Mouse (Mus musculus) hindbrain, embryonic 14.5 days (tissue): ENCODE measurements around the gene AI854703. TPM values are rescaled to one million over a fixed set of nuclear protein-coding genes. Genes with fewer than 3 reads are reported as not detected.

Source experiments
- ATAC-seq: fragments of 200-750 bp; cut with Nextera tagmentation; 2 replicates; pipeline ENCODE4 v1.8.0; 2017; ENCODE audit warnings: moderate number of reproducible peaks, mild to moderate bottlenecking, moderate TSS enrichment, moderate library complexity; ENCODE audit not compliant: low FRiP score
- DNase-seq: peaks from one replicate; pipeline ENCODE4 v3.0.0-alpha.2; 2015; ENCODE audit warnings: low spot score
- H3K27ac ChIP-seq: fragments of 300-500 bp; sonication (generic); 2 replicates; pipeline ENCODE4 v1.5.1; 2014; ENCODE audit warnings: mild to moderate bottlenecking, moderate library complexity
- H3K27me3 ChIP-seq: fragments of 300-500 bp; sonication (generic); 2 replicates; pipeline ENCODE4 v1.6.1; 2014; ENCODE audit warnings: mild to moderate bottlenecking, low read length, mixed read lengths; ENCODE audit not compliant: control insufficient read depth, insufficient read depth
- H3K36me3 ChIP-seq: fragments of 300-500 bp; sonication (generic); replicated peaks from 2 replicates; pipeline ENCODE4 v1.6.1; 2014; ENCODE audit not compliant: control insufficient read depth, insufficient read depth
- H3K4me1 ChIP-seq: fragments of 300-500 bp; sonication (generic); replicated peaks from 2 replicates; pipeline ENCODE4 v1.6.1; 2014; ENCODE audit warnings: antibody characterized with exemption, low read length, mixed read lengths; ENCODE audit not compliant: control insufficient read depth, insufficient read depth
- H3K4me2 ChIP-seq: fragments of 300-500 bp; sonication (generic); replicated peaks from 2 replicates; pipeline ENCODE4 v1.6.1; 2014; ENCODE audit warnings: mild to moderate bottlenecking, moderate library complexity
- H3K4me3 ChIP-seq: fragments of 300-500 bp; sonication (generic); replicated peaks from 2 replicates; pipeline ENCODE4 v1.5.1; 2014; ENCODE audit warnings: mild to moderate bottlenecking, low read length
- H3K9ac ChIP-seq: fragments of 300-500 bp; sonication (generic); 2 replicates; pipeline ENCODE4 v1.6.1; 2014
- H3K9me3 ChIP-seq: fragments of 300-500 bp; sonication (generic); 2 replicates; pipeline ENCODE4 v1.6.1; 2016; ENCODE audit warnings: low read length; ENCODE audit not compliant: control insufficient read depth
- WGBS: fragments of 180-500 bp; shearing (Covaris S2); extraction: QIAGEN DNeasy Blood & Tissue Kit; methylation state at CpG from one replicate; pipeline ENCODE4 v1.1.7; 2014; 5-methylcytosine and 5-hydroxymethylcytosine counted together
- polyA plus RNA-seq: library from polyadenylated mRNA; unstranded; fragments of >200 nt; fragmentation: Nextera tagmentation; extraction: Ambion mirVana; gene quantifications from 2 replicates; pipeline ENCODE4 v1.2.1, GENCODE M21; 2014

The AI854703 gene
- polyA plus RNA-seq, 1 experiment from 2014 or later = 23.1 TPM

GRCm38 (mm10) chr6:48594043-48594738 is 32.4 kb upstream of the AI854703 start:
- DNase-seq = peak; percentile 70
- peak overlapping the region; percentile 72 for H3K4me2 ChIP-seq
- H3K27ac ChIP-seq = peak overlapping the region; percentile 94
- peak overlapping the region; percentile 70 for H3K4me3 ChIP-seq
- peaks cover 18% of the 10 kb centered on the region for H3K4me1 ChIP-seq
- H3K36me3 ChIP-seq = peaks cover 39% of the 10 kb centered on the region
- no peaks in the 10 kb centered on the region for H3K27me3 ChIP-seq
- H3K9me3 ChIP-seq = peaks cover 25% of the 10 kb centered on the region
- WGBS = 1% methylated on average over 34 of the region's 41 CpGs
- H3K9ac ChIP-seq = peak overlapping the region; percentile 82
- peak; percentile 85 for ATAC-seq

- Histone ChIP-seq H3K4me2 (peak overlapping the region; percentile 72), H3K36me3 (peaks cover 50% of the 10 kb centered on the region), H3K4me3 (peak overlapping the region; percentile 70), H3K9me3 (peaks cover 25% of the 10 kb centered on the region), H3K9ac (peak overlapping the region; percentile 82), H3K27ac (peak overlapping the region; percentile 94; the same call in 1 of the 2 replicates), H3K27me3 (no peaks in the 10 kb centered on the region), H3K4me1 (peaks cover 18% of the 10 kb centered on the region)
- no peak for ATAC-seq
- no peak for DNase-seq
- WGBS = 85% methylated on average over 1 of the region's 1 CpGs
These were observed 31.3 kb upstream of the AI854703 start for GRCm38 (mm10) chr6:48595278-48595677.

- Histone ChIP-seq H3K36me3 (peaks cover 51% of the 10 kb centered on the region), H3K4me3 (no peak overlapping the region), H3K27ac (no peak overlapping the region), H3K9me3 (peaks cover 25% of the 10 kb centered on the region), H3K4me1 (peaks cover 22% of the 10 kb centered on the region), H3K9ac (no peak overlapping the region), H3K4me2 (no peak overlapping the region), H3K27me3 (no peaks in the 10 kb centered on the region)
- DNase-seq (no peak), ATAC-seq (no peak)
- 97% methylated on average over 45 of the region's 45 CpGs for WGBS
These were observed 29.9 kb upstream of the AI854703 start for GRCm38 (mm10) chr6:48596545-48597232.

GRCm38 (mm10) chr6:48597233-48597625 is 29.3 kb upstream of the AI854703 start:
- H3K9ac ChIP-seq = no peak overlapping the region
- peaks cover 22% of the 10 kb centered on the region for H3K4me1 ChIP-seq
- no peak overlapping the region for H3K4me2 ChIP-seq
- no peak overlapping the region for H3K27ac ChIP-seq
- H3K27me3 ChIP-seq = no peaks in the 10 kb centered on the region
- no peak for ATAC-seq
- WGBS = 96% methylated on average over 27 of the region's 27 CpGs
- no peak for DNase-seq
- H3K36me3 ChIP-seq = peaks cover 51% of the 10 kb centered on the region
- peaks cover 25% of the 10 kb centered on the region for H3K9me3 ChIP-seq
- H3K4me3 ChIP-seq = no peak overlapping the region

GRCm38 (mm10) chr6:48600594-48600993 is 26.0 kb upstream of the AI854703 start:
- H3K9me3 ChIP-seq = peaks cover 25% of the 10 kb centered on the region
- peak overlapping the region; percentile 95 for H3K27ac ChIP-seq
- 93% methylated on average over 1 of the region's 1 CpGs for WGBS
- no peaks in the 10 kb centered on the region for H3K27me3 ChIP-seq
- DNase-seq (no peak), ATAC-seq (no peak)
- H3K4me3 ChIP-seq = no peak overlapping the region
- peaks cover 46% of the 10 kb centered on the region for H3K36me3 ChIP-seq
- H3K4me1 ChIP-seq = peaks cover 13% of the 10 kb centered on the region
- no peak overlapping the region for H3K4me2 ChIP-seq
- H3K9ac ChIP-seq = no peak overlapping the region

GRCm38 (mm10) chr6:48601271-48602079 is 25.1 kb upstream of the AI854703 start, which contains the start of gene Zfp775:
TSS of gene Zfp775 (plus strand) at chr6:48602063.
- DNase-seq = peak; percentile 92
- Histone ChIP-seq H3K4me3 (peak within 1 kb of the TSS; percentile 47), H3K9ac (peak within 1 kb of the TSS; percentile 85), H3K27ac (peak within 1 kb of the TSS; percentile 95), H3K4me1 (peaks cover 13% of the 10 kb centered on the region), H3K36me3 (peaks cover 38% of the 10 kb centered on the region), H3K4me2 (peak within 1 kb of the TSS; percentile 72), H3K27me3 (no peaks in the 10 kb centered on the region), H3K9me3 (peaks cover 19% of the 10 kb centered on the region)
- peak; percentile 99 for ATAC-seq
- WGBS = 5% methylated on average over 42 of the region's 42 CpGs

GRCm38 (mm10) chr6:48602080-48602741 is 24.4 kb upstream of the AI854703 start:
- Histone ChIP-seq H3K9me3 (peaks cover 12% of the 10 kb centered on the region), H3K9ac (peak overlapping the region; percentile 85), H3K4me1 (peaks cover 13% of the 10 kb centered on the region), H3K27me3 (no peaks in the 10 kb centered on the region), H3K4me3 (peak overlapping the region; percentile 47), H3K4me2 (peak overlapping the region; percentile 72), H3K36me3 (peaks cover 31% of the 10 kb centered on the region), H3K27ac (peak overlapping the region; percentile 95)
- peak; percentile 83 for ATAC-seq
- WGBS = under 1% methylated on average over 28 of the region's 28 CpGs
- DNase-seq = peak; percentile 48

- H3K36me3 ChIP-seq = peaks cover 2% of the 10 kb centered on the region
- H3K9me3 ChIP-seq = no peaks in the 10 kb centered on the region
- no peak for DNase-seq
- H3K4me2 ChIP-seq = no peak overlapping the region
- H3K9ac ChIP-seq = no peak overlapping the region
- H3K27ac ChIP-seq = no peak overlapping the region
- no peak for ATAC-seq
- H3K4me3 ChIP-seq = no peak overlapping the region
- peaks cover 2% of the 10 kb centered on the region for H3K4me1 ChIP-seq
- WGBS = 72% methylated on average over 2 of the region's 2 CpGs
- H3K27me3 ChIP-seq = no peaks in the 10 kb centered on the region
These were observed 18.4 kb upstream of the AI854703 start for GRCm38 (mm10) chr6:48608124-48608523.
